Mouse (Mus musculus): ENCODE data around the gene Frmd4a.

GRCm38 (mm10) chr2:4648094-4648493, 630.6 kb downstream of the Frmd4a start:
- TF ChIP-seq CTCF (IDR thresholded peaks at IDR 0.05; ENCODE audit: low read depth): no peak
- TF ChIP-seq EP300 (IDR thresholded peaks at IDR 0.05; ENCODE audit: low read depth): no peak

Measured in heart, postnatal 0 days (tissue).